8 mouse cellular contexts compared by ENCODE assay signal in the genomic region with DNA sequence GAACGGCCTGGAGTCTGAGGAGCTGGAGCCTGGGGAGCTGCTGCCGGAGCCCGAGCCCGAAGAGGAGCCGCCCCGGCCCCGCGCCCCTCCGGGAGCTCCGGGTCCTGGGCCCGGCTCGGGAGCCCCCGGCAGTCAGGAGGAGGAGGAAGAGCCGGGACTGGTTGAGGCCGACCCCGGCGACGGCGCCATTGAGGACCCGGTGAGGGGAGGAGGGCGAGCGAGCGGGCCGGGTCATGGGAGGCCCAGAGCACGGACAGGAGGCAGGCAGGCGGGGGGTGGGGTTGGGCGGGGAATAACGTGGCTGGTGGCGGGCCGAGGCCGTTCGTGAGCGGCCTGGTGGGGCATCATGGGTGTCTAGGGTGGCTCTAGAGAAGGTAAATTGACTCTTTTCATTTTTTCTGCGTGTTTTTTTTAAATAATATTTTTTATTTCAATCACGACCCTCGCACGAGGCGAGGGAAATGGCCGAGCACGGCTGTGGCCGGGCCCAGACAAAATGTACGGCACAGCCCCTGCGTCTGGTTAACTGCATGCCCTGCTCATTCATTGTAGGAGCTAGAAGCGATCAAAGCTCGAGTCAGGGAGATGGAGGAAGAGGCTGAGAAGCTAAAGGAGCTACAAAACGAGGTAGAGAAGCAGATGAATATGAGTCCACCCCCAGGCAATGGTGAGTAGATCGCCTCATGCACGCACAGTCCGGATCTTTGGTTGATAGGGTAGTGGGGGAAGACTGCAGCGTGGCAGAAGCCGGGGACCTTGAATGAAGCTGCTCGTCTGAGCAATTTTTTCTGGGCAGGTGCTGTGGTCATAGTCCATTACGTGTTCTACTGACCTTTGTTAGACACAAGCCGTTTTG. TPM values are rescaled to one million over a fixed set of nuclear protein-coding genes. Genes with fewer than 3 reads are reported as not detected.
DNase-seq lines count a peak whose midpoint lies in the region; ATAC-seq lines count a peak whose summit lies in the region.

No protein-coding gene starts in this region.

- H3K27ac ChIP-seq in forebrain, embryonic 14.5 days (ENCODE audit: low read depth, low read length) = peak overlapping the region; percentile 95
- peak overlapping the region; percentile 95 for H3K27ac ChIP-seq in hindbrain, embryonic 11.5 days (ENCODE audit: low read depth, low read length)
- H3K27ac ChIP-seq in limb, embryonic 13.5 days = peak overlapping the region; percentile 92
- H3K27ac ChIP-seq in midbrain, embryonic 13.5 days = peak overlapping the region; percentile 97

- H3K9ac ChIP-seq in forebrain, embryonic 14.5 days (ENCODE audit: low read length) = peak overlapping the region; percentile 100
- peak overlapping the region; percentile 99 for H3K9ac ChIP-seq in hindbrain, embryonic 11.5 days (ENCODE audit: low read depth, low read length)
- peak overlapping the region; percentile 98 for H3K9ac ChIP-seq in limb, embryonic 13.5 days
- H3K9ac ChIP-seq in midbrain, embryonic 13.5 days (replicated peaks) = peak overlapping the region; percentile 100

- H3K4me1 ChIP-seq in forebrain, embryonic 14.5 days (ENCODE audit: control insufficient read depth, insufficient read depth, low read length) = peaks cover 13% of the 10 kb centered on the region
- H3K4me1 ChIP-seq in hindbrain, embryonic 11.5 days (replicated peaks; ENCODE audit: control insufficient read depth, insufficient read depth, low read length) = no peaks in the 10 kb centered on the region; the same call in 1 of the 2 replicates
- H3K4me1 ChIP-seq in limb, embryonic 13.5 days = peaks cover 12% of the 10 kb centered on the region
- peaks cover 29% of the 10 kb centered on the region for H3K4me1 ChIP-seq in midbrain, embryonic 13.5 days (replicated peaks)

- peaks cover 38% of the 10 kb centered on the region for H3K36me3 ChIP-seq in forebrain, embryonic 14.5 days (ENCODE audit: control insufficient read depth, insufficient read depth, low read length)
- H3K36me3 ChIP-seq in hindbrain, embryonic 11.5 days (ENCODE audit: control insufficient read depth, insufficient read depth, low read length) = 0 out of 2 replicates have a peak, but pooled peaks cover 3% of the 10 kb centered on the region
- peaks cover 36% of the 10 kb centered on the region for H3K36me3 ChIP-seq in limb, embryonic 13.5 days
- H3K36me3 ChIP-seq in midbrain, embryonic 13.5 days = peaks cover 37% of the 10 kb centered on the region

- WGBS in forebrain, embryonic 14.5 days = under 1% methylated on average over 49 of the region's 54 CpGs
- under 1% methylated on average over 39 of the region's 54 CpGs for WGBS in hindbrain, embryonic 11.5 days
- WGBS in limb, embryonic 13.5 days = 1% methylated on average over 50 of the region's 54 CpGs
- WGBS in midbrain, embryonic 13.5 days = under 1% methylated on average over 53 of the region's 54 CpGs

- peak; percentile 82 for DNase-seq in cerebellum, postnatal 10 days
- no peak for DNase-seq in cerebellum, adult 11 months
- peak; percentile 78 for DNase-seq in adrenal gland, postnatal 25 days
- peak; percentile 46 for DNase-seq in forebrain, embryonic 14.5 days (ENCODE audit: low spot score)
- DNase-seq in hindbrain, embryonic 11.5 days (ENCODE audit: low spot score) = peak; percentile 66
- DNase-seq in spleen, postnatal 4 days (ENCODE audit: low spot score in 2 of 2) = peak; percentile 65 to 85

- no peaks in the 10 kb centered on the region for H3K9me3 ChIP-seq in forebrain, embryonic 14.5 days (replicated peaks; ENCODE audit: control insufficient read depth, low read length)
- H3K9me3 ChIP-seq in hindbrain, embryonic 11.5 days (ENCODE audit: control insufficient read depth, low read length) = no peaks in the 10 kb centered on the region
- no peaks in the 10 kb centered on the region for H3K9me3 ChIP-seq in limb, embryonic 13.5 days
- H3K9me3 ChIP-seq in midbrain, embryonic 13.5 days = no peaks in the 10 kb centered on the region

- H3K27me3 ChIP-seq in forebrain, embryonic 14.5 days (replicated peaks; ENCODE audit: control insufficient read depth, insufficient read depth, low read length) = no peaks in the 10 kb centered on the region
- no peaks in the 10 kb centered on the region for H3K27me3 ChIP-seq in hindbrain, embryonic 11.5 days (ENCODE audit: control insufficient read depth, insufficient read depth, low read length)
- no peaks in the 10 kb centered on the region for H3K27me3 ChIP-seq in limb, embryonic 13.5 days
- H3K27me3 ChIP-seq in midbrain, embryonic 13.5 days = no peaks in the 10 kb centered on the region

- peak; percentile 55 for ATAC-seq in forebrain, embryonic 14.5 days
- ATAC-seq in hindbrain, embryonic 11.5 days (ENCODE audit: low FRiP score) = peak; percentile 69
- peak; percentile 46 for ATAC-seq in limb, embryonic 13.5 days (ENCODE audit: low FRiP score, low read depth)
- ATAC-seq in midbrain, embryonic 13.5 days = peak; percentile 60; the same call in 1 of the 2 replicates

- peak overlapping the region; percentile 93 for H3K4me3 ChIP-seq in forebrain, embryonic 14.5 days (ENCODE audit: low read depth, low read length)
- H3K4me3 ChIP-seq in hindbrain, embryonic 11.5 days (ENCODE audit: low read depth, low read length) = peak overlapping the region; percentile 98
- H3K4me3 ChIP-seq in limb, embryonic 13.5 days = peak overlapping the region; percentile 96
- peak overlapping the region; percentile 92 for H3K4me3 ChIP-seq in midbrain, embryonic 13.5 days (replicated peaks)

- peak overlapping the region; percentile 87 for H3K4me2 ChIP-seq in forebrain, embryonic 14.5 days (ENCODE audit: low read length)
- peak overlapping the region; percentile 69 for H3K4me2 ChIP-seq in hindbrain, embryonic 11.5 days (replicated peaks; ENCODE audit: low read depth, low read length)
- peak overlapping the region; percentile 84 for H3K4me2 ChIP-seq in limb, embryonic 13.5 days (replicated peaks)
- peak overlapping the region; percentile 66 for H3K4me2 ChIP-seq in midbrain, embryonic 13.5 days (replicated peaks)

RNA-seq across cellular contexts. Expression of gene Pabpn1, which starts 2.2 kb away (rescaled TPM):
- 195 and 256 TPM in 2 replicates for total RNA-seq in adrenal gland, postnatal 25 days (2021)
- polyA plus RNA-seq in forebrain, embryonic 14.5 days (2014; fragmentation: Nextera tagmentation; extraction: Ambion mirVana) = 133 and 140 TPM in 2 replicates
- 168 and 173 TPM in 2 replicates for polyA plus RNA-seq in hindbrain, embryonic 11.5 days (2014; fragmentation: Nextera tagmentation; extraction: Ambion mirVana)
- polyA plus RNA-seq in limb, embryonic 13.5 days (2015; fragmentation: Nextera tagmentation; extraction: Ambion mirVana) = 139 TPM in 2 replicates
- polyA plus RNA-seq in midbrain, embryonic 13.5 days (2015; fragmentation: Nextera tagmentation; extraction: Ambion mirVana) = 178 and 203 TPM in 2 replicates

RNA-seq across cellular contexts. Expression of gene Gm20521, which starts 11.3 kb away (rescaled TPM):
- total RNA-seq in adrenal gland, postnatal 25 days (2021) = 10.0 TPM in 1 of 2 replicates, not detected in the other
- not detected in 2 replicates for polyA plus RNA-seq in forebrain, embryonic 14.5 days (2014; fragmentation: Nextera tagmentation; extraction: Ambion mirVana)
- polyA plus RNA-seq in hindbrain, embryonic 11.5 days (2014; fragmentation: Nextera tagmentation; extraction: Ambion mirVana) = not detected in 2 replicates
- 0.13 and 0.42 TPM in 2 replicates for polyA plus RNA-seq in limb, embryonic 13.5 days (2015; fragmentation: Nextera tagmentation; extraction: Ambion mirVana)
- polyA plus RNA-seq in midbrain, embryonic 13.5 days (2015; fragmentation: Nextera tagmentation; extraction: Ambion mirVana) = 0.18 TPM in 1 of 2 replicates, not detected in the other

RNA-seq across cellular contexts. Expression of gene Bcl2l2, which starts 11.3 kb away (rescaled TPM):
- total RNA-seq in adrenal gland, postnatal 25 days (2021) = 50.0 and 62.2 TPM in 2 replicates
- polyA plus RNA-seq in forebrain, embryonic 14.5 days (2014; fragmentation: Nextera tagmentation; extraction: Ambion mirVana) = 4.0 and 4.4 TPM in 2 replicates
- 3.2 and 4.3 TPM in 2 replicates for polyA plus RNA-seq in hindbrain, embryonic 11.5 days (2014; fragmentation: Nextera tagmentation; extraction: Ambion mirVana)
- 4.0 and 4.4 TPM in 2 replicates for polyA plus RNA-seq in limb, embryonic 13.5 days (2015; fragmentation: Nextera tagmentation; extraction: Ambion mirVana)
- polyA plus RNA-seq in midbrain, embryonic 13.5 days (2015; fragmentation: Nextera tagmentation; extraction: Ambion mirVana) = 4.4 and 4.9 TPM in 2 replicates

RNA-seq across cellular contexts. Expression of gene Ppp1r3e, which starts 17.2 kb away (rescaled TPM):
- 19.3 and 23.8 TPM in 2 replicates for total RNA-seq in adrenal gland, postnatal 25 days (2021)
- 2.5 TPM in 2 replicates for polyA plus RNA-seq in forebrain, embryonic 14.5 days (2014; fragmentation: Nextera tagmentation; extraction: Ambion mirVana)
- 1.0 and 1.3 TPM in 2 replicates for polyA plus RNA-seq in hindbrain, embryonic 11.5 days (2014; fragmentation: Nextera tagmentation; extraction: Ambion mirVana)
- 0.60 and 1.6 TPM in 2 replicates for polyA plus RNA-seq in limb, embryonic 13.5 days (2015; fragmentation: Nextera tagmentation; extraction: Ambion mirVana)
- polyA plus RNA-seq in midbrain, embryonic 13.5 days (2015; fragmentation: Nextera tagmentation; extraction: Ambion mirVana) = 0.98 and 2.2 TPM in 2 replicates

RNA-seq across cellular contexts. Expression of gene Slc22a17, which starts 18.4 kb away (rescaled TPM):
- 32.9 and 41.6 TPM in 2 replicates for total RNA-seq in adrenal gland, postnatal 25 days (2021)
- 76.1 and 82.9 TPM in 2 replicates for polyA plus RNA-seq in forebrain, embryonic 14.5 days (2014; fragmentation: Nextera tagmentation; extraction: Ambion mirVana)
- polyA plus RNA-seq in hindbrain, embryonic 11.5 days (2014; fragmentation: Nextera tagmentation; extraction: Ambion mirVana) = 40.2 and 41.0 TPM in 2 replicates
- polyA plus RNA-seq in limb, embryonic 13.5 days (2015; fragmentation: Nextera tagmentation; extraction: Ambion mirVana) = 79.1 and 86.2 TPM in 2 replicates
- polyA plus RNA-seq in midbrain, embryonic 13.5 days (2015; fragmentation: Nextera tagmentation; extraction: Ambion mirVana) = 119 and 158 TPM in 2 replicates
